Mouse (Mus musculus): Measurements from ENCODE around the gene Gata3. TPM values are rescaled to one million over a fixed set of nuclear protein-coding genes. Genes with fewer than 3 reads are reported as not detected.

Gene Gata3
- total and polyA plus RNA-seq, 3 experiments = 0.08 to 0.63 (median 0.11) TPM

- Histone ChIP-seq H3K4me1 (ENCODE audit: control insufficient read depth in 1 of 2, insufficient read depth in 2 of 2) (no peaks in the 10 kb centered on the region), H3K79me2 (replicated peaks; ENCODE audit: control insufficient read depth, extremely low read depth, insufficient read depth, poor library complexity, severe bottlenecking) (no peaks in the 10 kb centered on the region), H3K9ac (ENCODE audit: insufficient read depth, low read depth) (no peak overlapping the region), H3K9me3 (replicated peaks; ENCODE audit: low read length) (no peaks in the 10 kb centered on the region), H3K36me3 (replicated peaks in 1 of 2; ENCODE audit: control insufficient read depth in 1 of 2, insufficient read depth in 1 of 2, low read length in 1 of 2) (no peaks in the 10 kb centered on the region), H3K27me3 (replicated peaks) (no peaks in the 10 kb centered on the region), H3K4me3 (replicated peaks in 1 of 3; ENCODE audit: low read depth in 2 of 3, low read length in 2 of 3, poor library complexity in 1 of 3) (no peak overlapping the region), H3K4me2 (ENCODE audit: insufficient read depth, low read depth, poor library complexity, severe bottlenecking) (no peak overlapping the region), H3K27ac (ENCODE audit: insufficient read depth, low read depth) (no peak overlapping the region)
- dilution Hi-C loops (cut with MboI; ENCODE audit: extremely low pct_ligation_motif_present, extremely low pct_unique_long_range_greater_than_20kb, low sequenced_read_pairs) = no loop called here
- in situ Hi-C loops (cut with MboI; ENCODE audit: low pct_ligation_motif_present, low pct_unique_long_range_greater_than_20kb, low sequenced_read_pairs) = loop anchor here (5.0 to 25.0 kb wide), 2 partner anchors 122 to 423 kb away; no protein-coding TSS in a partner anchor
- no peak for TF ChIP-seq ZNF384 (IDR thresholded peaks at IDR 0.05; ENCODE audit: low read depth, low read length)
- TF ChIP-seq GABPA (IDR thresholded peaks at IDR 0.05; ENCODE audit: insufficient replicate concordance, low read depth, low read length) = no peak
- no peak for TF ChIP-seq KAT2A (IDR thresholded peaks at IDR 0.05; ENCODE audit: insufficient replicate concordance, low read length)
- no peak for TF ChIP-seq NRF1 (IDR thresholded peaks at IDR 0.05; ENCODE audit: low read depth, low read length)
- TF ChIP-seq MAX (IDR thresholded peaks at IDR 0.05; ENCODE audit: low read length) = no peak
- TF ChIP-seq MXI1 (IDR thresholded peaks at IDR 0.05; ENCODE audit: low read depth, low read length) = no peak
- TF ChIP-seq RCOR1 (conservative IDR thresholded peaks at IDR 0.05; ENCODE audit: low read depth, low read length) = no peak
- TF ChIP-seq RAD21 (IDR thresholded peaks at IDR 0.05; ENCODE audit: low read depth, low read length) = no peak
- no peak for TF ChIP-seq SIN3A (IDR thresholded peaks at IDR 0.05; ENCODE audit: low read length)
- TF ChIP-seq HCFC1 (IDR thresholded peaks at IDR 0.05; ENCODE audit: low read depth, low read length) = no peak
- TF ChIP-seq USF1 (IDR thresholded peaks at IDR 0.05; ENCODE audit: low read depth, low read length) = no peak
- TF ChIP-seq PAX5 (IDR thresholded peaks at IDR 0.05; ENCODE audit: low read length) = no peak
- no peak for TF ChIP-seq MAFK (IDR thresholded peaks at IDR 0.05; ENCODE audit: insufficient replicate concordance, low read length)
- DNase-seq (ENCODE audit: extremely low read depth) = no peak
Observed at GRCm38 (mm10) chr2:9885217-9885770, 4.5 kb downstream of the Gata3 start.

GRCm38 (mm10) chr2:9884533-9885216, 5.2 kb downstream of the Gata3 start:
- no peak overlapping the region for H3K4me2 ChIP-seq (ENCODE audit: insufficient read depth, low read depth, poor library complexity, severe bottlenecking)
- no peak for DNase-seq (ENCODE audit: extremely low read depth)
- H3K9me3 ChIP-seq (replicated peaks; ENCODE audit: low read length) = no peaks in the 10 kb centered on the region
- dilution Hi-C loops (cut with MboI; ENCODE audit: extremely low pct_ligation_motif_present, extremely low pct_unique_long_range_greater_than_20kb, low sequenced_read_pairs) (no loop called here), in situ Hi-C loops (cut with MboI; ENCODE audit: low pct_ligation_motif_present, low pct_unique_long_range_greater_than_20kb, low sequenced_read_pairs) (loop anchor here (5.0 to 25.0 kb wide), 2 partner anchors 123 to 422 kb away; no protein-coding TSS in a partner anchor)
- H3K4me3 ChIP-seq (replicated peaks in 1 of 3; ENCODE audit: low read depth in 2 of 3, low read length in 2 of 3, poor library complexity in 1 of 3) = no peak overlapping the region
- no peaks in the 10 kb centered on the region for H3K36me3 ChIP-seq (replicated peaks in 1 of 2; ENCODE audit: control insufficient read depth in 1 of 2, insufficient read depth in 1 of 2, low read length in 1 of 2)
- H3K27ac ChIP-seq (ENCODE audit: insufficient read depth, low read depth) = no peak overlapping the region
- H3K4me1 ChIP-seq (ENCODE audit: control insufficient read depth in 1 of 2, insufficient read depth in 2 of 2) = no peaks in the 10 kb centered on the region
- TF ChIP-seq ZMIZ1 (IDR thresholded peaks at IDR 0.05; ENCODE audit: low read depth, low read length) (no peak), PAX5 (IDR thresholded peaks at IDR 0.05; ENCODE audit: low read length) (no peak), RCOR1 (conservative IDR thresholded peaks at IDR 0.05; ENCODE audit: low read depth, low read length) (no peak), SIN3A (IDR thresholded peaks at IDR 0.05; ENCODE audit: low read length) (no peak), GABPA (IDR thresholded peaks at IDR 0.05; ENCODE audit: insufficient replicate concordance, low read depth, low read length) (no peak), UBTF (IDR thresholded peaks at IDR 0.05; ENCODE audit: low read depth, low read length) (no peak), ELF1 (IDR thresholded peaks at IDR 0.05; ENCODE audit: low read depth, low read length) (no peak), POLR2A (IDR thresholded peaks at IDR 0.05; ENCODE audit: low read depth, low read length) (no peak), MAX (IDR thresholded peaks at IDR 0.05; ENCODE audit: low read length) (no peak), TBP (conservative IDR thresholded peaks at IDR 0.05; ENCODE audit: low read depth, low read length) (no peak), MAZ (IDR thresholded peaks at IDR 0.05; ENCODE audit: low read depth, low read length) (no peak), CHD1 (IDR thresholded peaks at IDR 0.05; ENCODE audit: low read depth, low read length) (no peak), HCFC1 (IDR thresholded peaks at IDR 0.05; ENCODE audit: low read depth, low read length) (no peak), JUN (IDR thresholded peaks at IDR 0.05; ENCODE audit: insufficient read depth, low read depth, low read length) (no peak), ZC3H11A (IDR thresholded peaks at IDR 0.05; ENCODE audit: low read depth, low read length) (no peak), USF2 (conservative IDR thresholded peaks at IDR 0.05; ENCODE audit: low read depth, low read length) (no peak), NRF1 (IDR thresholded peaks at IDR 0.05; ENCODE audit: low read depth, low read length) (no peak), RAD21 (IDR thresholded peaks at IDR 0.05; ENCODE audit: low read depth, low read length) (no peak), MYC (IDR thresholded peaks at IDR 0.05; ENCODE audit: low read depth, low read length) (no peak), ETS1 (conservative IDR thresholded peaks at IDR 0.05; ENCODE audit: low read depth, low read length) (no peak)
- H3K9ac ChIP-seq (ENCODE audit: insufficient read depth, low read depth) = no peak overlapping the region
- H3K27me3 ChIP-seq (replicated peaks) = no peaks in the 10 kb centered on the region
- no peaks in the 10 kb centered on the region for H3K79me2 ChIP-seq (replicated peaks; ENCODE audit: control insufficient read depth, extremely low read depth, insufficient read depth, poor library complexity, severe bottlenecking)

Measured in CH12.LX (cell line).